Mouse (Mus musculus): ENCODE results near the gene Mettl9. TPM values are rescaled to one million over a fixed set of nuclear protein-coding genes. Genes with fewer than 3 reads are reported as not detected.
A peak's percentile ranks its signal among the peaks of the same experiment; 100 is the strongest.

Mettl9 gene
- 225 and 230 TPM in 2 replicates for polyA plus RNA-seq (2015; fragmentation: Nextera tagmentation; extraction: Ambion mirVana)

DNA sequence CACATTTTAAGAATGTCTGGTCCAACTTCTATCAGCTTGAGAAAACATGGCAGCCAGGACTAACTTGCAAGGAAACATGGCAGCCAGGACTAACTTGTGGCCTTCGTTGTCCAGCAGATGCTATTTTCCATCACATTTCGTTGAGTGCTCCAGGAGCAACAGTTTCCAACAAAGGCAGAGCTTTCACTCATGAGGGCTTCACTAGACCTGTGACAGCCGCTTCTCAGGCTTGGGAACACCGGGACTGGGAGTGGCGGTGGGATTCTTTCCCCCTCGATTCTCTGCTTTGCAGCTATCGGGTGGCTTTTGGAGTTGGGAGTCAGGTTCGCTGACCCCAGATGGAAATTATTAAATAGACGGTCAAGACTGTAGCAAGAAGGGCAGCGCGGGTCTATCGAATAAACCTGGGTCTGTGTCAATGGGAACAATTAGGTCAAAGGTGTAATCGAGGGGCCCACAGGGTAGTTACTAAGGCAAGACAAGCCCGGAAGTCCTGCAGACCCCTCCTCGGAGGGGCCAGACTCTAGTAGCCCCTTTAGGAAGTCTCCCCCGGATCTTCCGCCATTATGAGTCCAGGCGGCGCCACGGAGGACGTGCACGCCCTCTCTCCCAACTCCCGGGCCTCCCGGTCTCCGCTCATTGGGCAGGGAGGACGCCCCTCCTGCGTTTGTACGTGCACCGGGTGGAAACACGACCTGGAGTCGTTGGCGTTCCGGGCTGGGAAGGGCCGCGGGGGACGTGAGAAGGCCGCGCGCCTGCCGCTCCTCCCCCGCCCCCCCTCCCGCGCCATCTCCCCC, at the start of gene Mettl9:
TSS of gene Mettl9 (plus strand) at position 590 of the 797 bp plus-strand sequence.
- peaks cover 13% of the 10 kb centered on the region for H3K27me3 ChIP-seq
- peaks cover 36% of the 10 kb centered on the region for H3K4me1 ChIP-seq
- H3K36me3 ChIP-seq (ENCODE audit: poor library complexity, severe bottlenecking) = no peaks in the 10 kb centered on the region
- H3K9ac ChIP-seq = peak within 1 kb of the TSS; percentile 99
- no peaks in the 10 kb centered on the region for H3K9me3 ChIP-seq (replicated peaks)
- ATAC-seq = peak; percentile 99
- H3K4me3 ChIP-seq = peak within 1 kb of the TSS; percentile 96
- H3K27ac ChIP-seq = peak within 1 kb of the TSS; percentile 98
- peak within 1 kb of the TSS; percentile 83 for H3K4me2 ChIP-seq
- WGBS = 1% methylated on average over 37 of the region's 43 CpGs

DNA sequence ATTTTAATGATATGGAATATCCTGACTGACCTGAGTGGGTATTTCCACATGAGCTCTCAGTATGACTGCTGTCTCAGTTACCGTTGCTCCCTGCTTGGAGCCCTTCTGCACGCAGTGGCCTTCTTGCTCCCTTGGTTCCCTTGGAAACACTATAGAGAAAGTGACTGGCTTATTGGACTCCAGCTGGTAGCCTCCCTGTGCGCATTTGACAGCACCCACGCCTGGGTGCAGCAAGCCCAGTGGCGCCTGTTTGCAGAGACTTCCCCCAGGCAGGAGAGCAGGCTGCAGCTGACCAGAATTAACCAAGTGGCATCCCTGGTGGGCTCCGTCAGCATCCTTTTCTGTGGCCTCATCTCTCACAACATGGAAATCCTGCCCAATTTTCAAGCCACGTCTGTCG, 43.1 kb upstream of the Mettl9 start:
- no peaks in the 10 kb centered on the region for H3K36me3 ChIP-seq (ENCODE audit: poor library complexity, severe bottlenecking)

DNA sequence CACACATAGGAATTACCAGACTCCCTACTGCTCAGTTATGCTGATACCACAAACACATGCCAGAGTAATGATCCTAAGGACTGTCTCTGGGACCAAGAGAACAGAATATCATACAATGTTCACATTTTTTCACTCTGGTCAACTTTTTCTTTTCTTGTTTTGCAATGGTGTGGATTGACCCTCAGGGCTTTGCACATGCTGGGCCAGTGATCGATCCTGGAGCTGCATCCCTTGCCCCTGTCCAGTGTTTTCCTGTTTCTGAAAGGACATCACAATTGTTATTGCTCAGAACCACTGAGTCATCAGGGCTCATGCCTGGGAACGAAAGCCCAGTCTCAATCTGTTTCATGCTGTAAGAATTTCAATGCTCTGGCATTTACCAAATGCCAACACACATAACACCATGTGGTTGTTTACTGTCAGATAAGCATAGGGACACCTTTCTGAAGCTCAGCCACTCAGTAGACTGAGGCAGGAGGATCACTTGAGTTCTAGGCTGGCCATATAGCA, 35.2 kb upstream of the Mettl9 start:
- H3K36me3 ChIP-seq (ENCODE audit: poor library complexity, severe bottlenecking) = no peaks in the 10 kb centered on the region
- no peaks in the 10 kb centered on the region for H3K9me3 ChIP-seq (replicated peaks)
- WGBS = 82% methylated on average over 2 of the region's 2 CpGs
- no peak overlapping the region for H3K4me2 ChIP-seq
- no peak overlapping the region for H3K4me3 ChIP-seq
- ATAC-seq = no peak
- H3K9ac ChIP-seq = no peak overlapping the region
- H3K4me1 ChIP-seq = peaks cover 4% of the 10 kb centered on the region; the same call in 1 of the 2 replicates
- no peak overlapping the region for H3K27ac ChIP-seq
- no peaks in the 10 kb centered on the region for H3K27me3 ChIP-seq

More for the DNA sequence above, 43.1 kb upstream of the Mettl9 start:
- H3K4me1 ChIP-seq = peaks cover 5% of the 10 kb centered on the region; the same call in 1 of the 2 replicates
- H3K9me3 ChIP-seq (replicated peaks) = no peaks in the 10 kb centered on the region
- no peak overlapping the region for H3K4me3 ChIP-seq
- H3K27me3 ChIP-seq = no peaks in the 10 kb centered on the region
- WGBS = 74% methylated on average over 8 of the region's 8 CpGs
- H3K4me2 ChIP-seq = no peak overlapping the region
- no peak overlapping the region for H3K9ac ChIP-seq
- H3K27ac ChIP-seq = no peak overlapping the region
- no peak for ATAC-seq

DNA sequence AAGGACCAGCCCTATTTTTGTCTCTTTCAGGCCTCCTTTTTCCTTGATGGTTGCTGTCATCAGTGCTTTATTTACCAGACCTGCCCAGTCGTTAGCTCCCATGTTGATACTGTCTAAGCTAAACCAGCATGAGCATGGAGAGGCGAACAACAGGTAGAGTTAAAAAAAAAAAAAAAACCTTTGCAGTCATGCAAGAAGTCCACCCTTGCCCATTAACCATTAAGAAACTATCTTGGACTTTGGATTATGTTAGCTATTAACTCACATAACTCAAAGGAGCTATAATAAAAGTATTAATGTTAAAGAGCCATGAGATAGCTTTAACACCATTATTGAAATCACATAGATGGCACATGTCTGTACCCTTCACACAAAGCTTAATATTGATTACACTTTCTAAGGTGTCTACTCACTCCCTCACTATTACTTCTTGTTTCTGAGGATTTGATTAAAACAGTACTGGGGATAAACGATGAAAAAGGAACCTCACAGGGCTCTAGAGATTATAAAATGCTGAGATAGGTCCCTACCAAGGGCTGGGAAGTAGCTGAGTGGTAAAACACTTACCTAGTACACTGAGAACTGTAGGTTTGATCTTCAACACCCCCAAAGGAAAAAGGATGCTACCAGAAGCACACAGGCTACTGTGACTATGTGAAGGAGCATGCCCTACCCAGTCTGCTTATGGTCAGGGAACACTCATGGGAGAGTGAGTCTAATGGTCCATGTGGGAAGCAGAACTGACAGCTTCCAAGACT, 34.0 kb upstream of the Mettl9 start:
- H3K4me2 ChIP-seq = no peak overlapping the region
- no peak overlapping the region for H3K27ac ChIP-seq
- no peaks in the 10 kb centered on the region for H3K27me3 ChIP-seq
- H3K4me1 ChIP-seq = no peaks in the 10 kb centered on the region
- no peak overlapping the region for H3K4me3 ChIP-seq
- WGBS = 75% methylated on average over 3 of the region's 3 CpGs
- H3K36me3 ChIP-seq (ENCODE audit: poor library complexity, severe bottlenecking) = no peaks in the 10 kb centered on the region
- no peak for ATAC-seq
- H3K9me3 ChIP-seq (replicated peaks) = no peaks in the 10 kb centered on the region
- no peak overlapping the region for H3K9ac ChIP-seq

DNA sequence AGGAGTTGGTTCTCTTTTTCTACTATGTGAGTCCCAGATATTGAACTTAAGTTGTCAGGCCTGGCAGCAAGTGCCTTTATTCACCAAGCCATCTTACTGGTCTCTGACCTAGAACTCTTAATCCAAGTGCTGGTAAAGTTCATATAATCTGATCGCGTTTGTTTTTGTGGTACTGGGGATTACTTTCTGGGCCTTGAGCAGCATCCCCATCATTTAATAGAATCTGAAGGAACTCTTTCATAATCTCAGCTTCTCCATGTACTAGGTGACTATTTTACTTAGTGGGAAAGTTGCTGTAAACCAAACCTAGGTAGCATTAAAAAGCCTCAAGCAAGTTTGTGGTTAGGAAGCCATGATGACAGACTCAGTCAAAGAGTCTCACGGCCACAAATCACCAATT, 32.4 kb upstream of the Mettl9 start:
- 89% methylated on average over 3 of the region's 3 CpGs for WGBS
- H3K4me3 ChIP-seq = no peak overlapping the region
- no peaks in the 10 kb centered on the region for H3K36me3 ChIP-seq (ENCODE audit: poor library complexity, severe bottlenecking)
- no peak overlapping the region for H3K4me2 ChIP-seq
- no peak overlapping the region for H3K9ac ChIP-seq
- H3K27ac ChIP-seq = no peak overlapping the region
- no peaks in the 10 kb centered on the region for H3K9me3 ChIP-seq (replicated peaks)
- ATAC-seq = no peak
- H3K4me1 ChIP-seq = no peaks in the 10 kb centered on the region
- H3K27me3 ChIP-seq = no peaks in the 10 kb centered on the region

DNA sequence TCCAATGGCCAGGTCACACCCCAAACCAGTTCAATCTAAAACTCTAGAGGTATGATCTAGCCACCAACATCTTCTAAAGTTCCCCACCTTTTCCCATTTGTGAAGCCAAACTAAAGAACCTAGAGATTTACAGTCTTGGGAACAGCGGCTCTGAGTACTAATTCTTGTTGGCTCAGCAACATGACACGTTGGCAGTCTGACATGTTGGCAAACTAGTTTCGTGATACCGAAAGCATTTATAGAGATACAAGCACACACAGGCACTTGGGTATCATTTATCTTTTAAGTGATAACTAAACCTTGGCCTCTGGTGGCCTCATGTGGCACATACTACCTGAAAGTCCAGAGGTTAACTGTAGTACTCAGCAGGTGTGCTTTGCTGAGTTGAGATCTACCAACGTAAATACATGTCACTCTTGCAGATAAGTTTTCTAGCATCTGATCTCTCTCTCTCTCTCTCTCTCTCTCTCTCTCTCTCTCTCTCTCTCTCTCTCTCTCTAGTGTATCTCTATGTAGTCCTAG, 31.8 kb upstream of the Mettl9 start:
- no peak overlapping the region for H3K4me3 ChIP-seq
- no peaks in the 10 kb centered on the region for H3K9me3 ChIP-seq (replicated peaks)
- no peak overlapping the region for H3K27ac ChIP-seq
- no peak for ATAC-seq
- no peaks in the 10 kb centered on the region for H3K27me3 ChIP-seq
- H3K4me1 ChIP-seq = no peaks in the 10 kb centered on the region
- 88% methylated on average over 5 of the region's 5 CpGs for WGBS
- H3K4me2 ChIP-seq = no peak overlapping the region
- H3K9ac ChIP-seq = no peak overlapping the region
- no peaks in the 10 kb centered on the region for H3K36me3 ChIP-seq (ENCODE audit: poor library complexity, severe bottlenecking)

DNA sequence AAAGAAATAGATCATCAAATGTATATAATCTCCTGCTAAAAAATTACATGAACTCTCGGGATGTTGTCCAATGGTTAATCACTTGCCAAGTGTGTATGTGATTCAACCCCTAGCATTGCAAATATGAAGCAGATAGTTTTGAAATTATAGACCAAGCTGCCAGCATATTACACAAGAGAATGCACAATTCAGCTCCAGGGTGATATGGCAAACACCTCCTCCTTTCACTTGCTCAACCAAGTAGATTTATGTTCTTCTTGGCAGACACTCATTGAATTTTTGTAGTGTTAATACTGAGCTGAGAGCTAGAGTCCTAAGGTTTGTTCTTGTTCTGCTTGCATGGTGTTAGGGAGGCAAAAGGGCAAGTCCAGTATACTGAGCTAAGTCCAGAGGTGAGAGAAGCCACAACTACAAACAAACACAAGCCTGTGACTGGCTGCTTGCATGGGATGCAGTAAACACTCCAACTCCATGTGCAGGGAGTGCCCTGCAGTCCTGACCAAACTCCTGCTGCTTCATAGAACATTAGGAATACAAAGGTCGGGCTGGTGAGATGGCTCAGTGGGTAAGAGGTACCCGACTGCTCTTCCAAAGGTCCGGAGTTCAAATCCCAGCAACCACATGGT, 30.3 kb upstream of the Mettl9 start:
- Histone ChIP-seq H3K27ac (no peak overlapping the region), H3K9me3 (replicated peaks) (no peaks in the 10 kb centered on the region), H3K27me3 (no peaks in the 10 kb centered on the region), H3K9ac (no peak overlapping the region), H3K4me2 (no peak overlapping the region), H3K4me1 (no peaks in the 10 kb centered on the region), H3K4me3 (no peak overlapping the region), H3K36me3 (ENCODE audit: poor library complexity, severe bottlenecking) (no peaks in the 10 kb centered on the region)
- 81% methylated on average over 4 of the region's 4 CpGs for WGBS
- no peak for ATAC-seq

DNA sequence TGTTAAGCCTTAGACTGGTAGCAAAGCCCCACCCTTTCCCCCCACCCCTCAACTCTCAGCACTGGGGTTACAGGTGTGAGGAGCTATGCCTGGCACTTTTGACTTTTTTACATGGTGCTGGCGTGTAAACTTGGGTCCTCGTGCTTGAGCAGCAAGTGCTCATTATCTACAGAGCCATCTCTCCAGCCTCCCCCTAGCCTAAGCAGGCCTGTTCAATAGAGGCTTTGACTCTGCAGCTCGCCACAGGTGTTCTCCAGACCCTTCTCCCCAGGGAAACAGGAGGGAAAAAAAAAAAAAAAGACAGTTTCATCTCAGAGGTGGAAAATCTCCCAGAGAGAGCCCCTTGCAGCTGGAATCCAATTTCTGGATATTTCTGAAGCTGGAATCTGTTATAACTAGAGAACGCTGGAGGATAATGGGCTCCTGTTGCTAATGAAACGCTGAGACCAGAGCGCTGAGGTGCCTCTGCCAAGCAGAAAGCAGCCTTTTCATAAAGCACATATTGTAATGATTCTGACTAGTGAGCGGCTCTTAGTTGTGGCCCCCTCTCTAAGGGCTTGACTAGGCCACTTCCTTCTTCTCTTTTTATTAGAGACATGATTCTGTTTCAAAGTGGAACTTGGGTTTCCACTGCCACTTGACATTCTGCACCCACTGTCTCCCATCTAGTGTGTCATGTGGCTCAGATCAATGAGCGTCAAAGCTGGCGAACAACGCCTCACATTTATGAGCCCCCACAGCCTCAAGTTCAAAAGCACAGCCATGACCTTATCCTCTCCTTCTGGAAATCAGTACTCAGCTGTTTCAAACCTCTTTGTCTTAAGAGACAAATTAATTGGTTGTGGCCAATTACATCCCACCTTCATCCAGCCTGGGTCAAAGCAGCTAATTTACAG, 22.2 kb upstream of the Mettl9 start:
- Histone ChIP-seq H3K9me3 (replicated peaks) (no peaks in the 10 kb centered on the region), H3K9ac (no peak overlapping the region), H3K27me3 (no peaks in the 10 kb centered on the region), H3K36me3 (ENCODE audit: poor library complexity, severe bottlenecking) (no peaks in the 10 kb centered on the region), H3K4me2 (no peak overlapping the region), H3K4me1 (peaks cover 5% of the 10 kb centered on the region), H3K4me3 (no peak overlapping the region), H3K27ac (no peak overlapping the region)
- peak; percentile 36; the same call in 1 of the 2 replicates for ATAC-seq
- WGBS = 32% methylated on average over 10 of the region's 10 CpGs

DNA sequence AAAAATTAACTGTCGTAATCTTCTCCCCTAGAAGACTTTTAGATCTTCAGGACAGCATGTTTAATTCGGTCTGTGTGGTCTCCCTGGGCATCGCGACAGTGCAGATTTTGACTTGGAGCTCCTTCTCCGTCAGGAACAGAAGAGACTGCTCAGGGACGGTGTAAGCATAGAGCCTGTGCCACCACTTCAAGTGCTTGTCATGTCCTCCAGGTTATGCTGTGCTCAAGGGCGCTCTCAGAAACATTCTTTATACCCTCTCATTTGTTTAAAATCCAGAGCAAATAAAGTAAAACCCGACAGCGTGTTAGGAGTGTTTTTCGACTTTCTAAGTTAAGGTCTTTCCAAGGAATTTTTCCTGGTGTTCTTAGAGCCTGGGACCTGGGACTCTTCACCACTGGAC, 19.8 kb upstream of the Mettl9 start:
- no peak overlapping the region for H3K27ac ChIP-seq
- H3K4me1 ChIP-seq = peaks cover 5% of the 10 kb centered on the region
- H3K9ac ChIP-seq = no peak overlapping the region
- H3K27me3 ChIP-seq = no peaks in the 10 kb centered on the region
- ATAC-seq = no peak
- no peaks in the 10 kb centered on the region for H3K36me3 ChIP-seq (ENCODE audit: poor library complexity, severe bottlenecking)
- H3K4me3 ChIP-seq = no peak overlapping the region
- H3K4me2 ChIP-seq = no peak overlapping the region
- WGBS = 90% methylated on average over 10 of the region's 10 CpGs
- no peaks in the 10 kb centered on the region for H3K9me3 ChIP-seq (replicated peaks)

DNA sequence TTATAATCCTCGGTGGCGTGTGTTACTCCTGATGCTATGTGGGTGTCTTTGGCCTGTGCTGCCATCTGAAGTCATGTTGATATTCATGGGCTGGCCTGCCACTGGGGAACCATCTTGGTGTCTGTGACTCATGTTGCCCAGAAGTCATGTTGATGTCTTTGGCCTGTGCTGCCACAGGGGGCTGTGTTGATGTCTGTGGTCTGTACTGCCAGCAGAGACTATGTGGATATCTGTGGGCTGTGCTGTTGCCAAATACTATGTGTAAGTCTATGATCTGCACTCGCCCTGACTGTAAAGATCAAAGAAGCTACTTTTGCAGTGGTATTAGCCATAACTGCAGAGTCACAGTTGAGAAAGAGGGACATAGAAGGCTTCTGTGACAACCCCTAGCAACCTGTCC, 15.5 kb upstream of the Mettl9 start:
- Histone ChIP-seq H3K36me3 (ENCODE audit: poor library complexity, severe bottlenecking) (no peaks in the 10 kb centered on the region), H3K27me3 (no peaks in the 10 kb centered on the region), H3K4me1 (no peaks in the 10 kb centered on the region), H3K9ac (no peak overlapping the region), H3K4me2 (no peak overlapping the region), H3K4me3 (no peak overlapping the region), H3K27ac (no peak overlapping the region), H3K9me3 (replicated peaks) (no peaks in the 10 kb centered on the region)
- WGBS = 86% methylated on average over 3 of the region's 3 CpGs
- no peak for ATAC-seq

DNA sequence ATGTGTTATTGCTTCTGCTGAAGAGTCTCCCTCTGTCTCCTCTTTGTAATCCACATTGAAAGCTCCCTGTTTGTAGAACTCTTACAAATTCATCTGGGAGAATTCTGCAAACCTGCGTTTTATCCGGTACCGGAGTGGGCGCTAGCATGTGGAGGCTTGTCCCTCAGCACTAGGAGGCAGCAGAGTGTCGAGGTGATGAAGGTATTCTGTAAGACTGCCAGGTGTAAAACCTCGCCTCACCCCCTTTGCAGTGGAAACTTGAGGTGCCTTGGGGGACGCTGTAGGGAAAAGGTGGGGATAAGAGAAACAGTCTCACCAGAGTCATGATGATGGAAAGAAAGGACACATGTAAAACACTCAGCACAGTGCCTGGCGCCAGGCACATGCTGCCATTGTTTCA, 14.0 kb upstream of the Mettl9 start:
- 39% methylated on average over 8 of the region's 8 CpGs for WGBS
- no peaks in the 10 kb centered on the region for H3K4me1 ChIP-seq
- ATAC-seq = no peak
- H3K36me3 ChIP-seq (ENCODE audit: poor library complexity, severe bottlenecking) = no peaks in the 10 kb centered on the region
- no peaks in the 10 kb centered on the region for H3K9me3 ChIP-seq (replicated peaks)
- H3K9ac ChIP-seq = no peak overlapping the region
- no peak overlapping the region for H3K4me2 ChIP-seq
- peaks cover 2% of the 10 kb centered on the region; the same call in 1 of the 2 replicates for H3K27me3 ChIP-seq
- no peak overlapping the region for H3K27ac ChIP-seq
- no peak overlapping the region for H3K4me3 ChIP-seq
